Mouse (Mus musculus): Measurements from ENCODE around the gene Gcnt4.
"Not testable (repeated sequence)": the region's sequence is repeated elsewhere in the genome, so short reads cannot be mapped to it uniquely, and the experiment has no call there.

Gcnt4 gene

DNA sequence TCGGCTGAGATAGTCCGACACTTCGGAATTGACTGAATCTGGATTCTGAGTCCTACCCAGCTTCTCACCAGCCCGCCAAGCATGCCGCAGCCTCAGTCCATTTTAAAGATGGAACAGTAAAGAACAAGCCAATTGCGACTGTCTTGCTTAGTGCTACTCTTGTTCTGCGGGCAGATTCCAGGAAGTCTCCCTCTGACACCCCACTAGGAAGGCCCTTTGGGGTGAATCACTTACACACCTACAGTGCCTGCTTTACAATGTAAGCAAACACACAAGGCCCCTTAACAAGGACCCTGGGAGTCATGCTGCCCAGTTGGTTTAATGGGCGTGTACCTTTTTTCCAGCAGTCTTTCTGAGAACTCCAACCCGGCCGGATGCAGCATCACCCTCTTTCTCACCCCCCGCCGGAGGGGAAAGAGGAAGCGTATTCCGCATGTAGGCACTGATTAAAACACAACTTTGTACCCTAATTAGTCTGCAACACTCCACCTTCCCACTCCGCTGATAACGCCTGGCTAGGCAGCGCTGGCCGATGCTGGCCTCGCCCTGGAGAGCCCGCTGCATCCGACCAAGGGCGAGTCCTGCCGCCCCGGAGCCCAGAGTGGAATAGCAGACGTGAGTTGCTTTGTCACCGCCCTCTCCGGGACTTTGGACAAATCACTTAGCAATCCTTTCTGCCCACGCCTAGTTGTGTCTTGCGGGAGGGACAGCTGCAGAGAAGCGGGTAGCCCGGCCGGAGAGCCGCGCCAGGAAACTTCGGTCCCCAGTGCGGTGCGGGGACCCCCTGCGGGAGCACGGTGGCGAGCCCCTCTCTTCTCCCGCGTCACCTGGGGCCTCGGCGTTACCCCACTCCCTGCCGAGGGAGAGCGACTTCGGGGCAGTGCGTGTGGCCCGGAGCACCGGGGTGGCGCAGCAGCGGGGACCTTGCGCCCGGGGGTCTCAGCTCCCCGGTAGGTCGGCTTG is at the start of gene Gcnt4:
Gcnt4 (plus strand) TSS at position 691 of the 963 bp plus-strand sequence.
- DNase-seq (ENCODE audit: low spot score in 2 of 2): peak; percentile 4 to 32

GRCm38 (mm10) chr13:96878220-96879057 is 46.0 kb upstream of the Gcnt4 start:
- DNase-seq (ENCODE audit: low spot score in 2 of 2): no peak

- DNase-seq (ENCODE audit: low spot score in 2 of 2): no peak
These were observed 40.0 kb upstream of the Gcnt4 start for GRCm38 (mm10) chr13:96884534-96884933.

DNA sequence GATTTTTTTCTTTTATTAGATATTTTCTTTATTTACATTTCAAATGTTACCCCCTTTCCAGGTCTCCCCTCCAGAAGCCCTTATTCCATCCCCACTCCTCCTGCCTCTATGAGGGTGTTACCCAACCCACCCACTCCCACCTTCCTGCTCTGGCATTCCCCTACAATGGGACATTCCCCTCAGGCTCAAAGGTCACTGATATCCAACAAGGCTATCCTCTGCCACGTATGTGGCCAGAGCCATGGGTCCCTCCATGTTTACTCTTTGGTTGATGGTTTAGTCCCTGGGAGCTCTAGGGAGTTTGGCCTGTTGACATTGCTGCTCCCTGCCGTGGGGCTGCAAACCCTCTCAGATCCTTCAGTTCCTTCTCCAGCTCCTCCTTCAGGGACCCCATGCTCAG is 34.5 kb upstream of the Gcnt4 start:
- DNase-seq (ENCODE audit: low spot score in 2 of 2): no peak

- DNase-seq (ENCODE audit: low spot score in 2 of 2): no peak
These were observed 29.3 kb upstream of the Gcnt4 start for GRCm38 (mm10) chr13:96895144-96895543.

GRCm38 (mm10) chr13:96906717-96907116 is 17.8 kb upstream of the Gcnt4 start:
- DNase-seq (ENCODE audit: low spot score in 2 of 2): no peak

DNA sequence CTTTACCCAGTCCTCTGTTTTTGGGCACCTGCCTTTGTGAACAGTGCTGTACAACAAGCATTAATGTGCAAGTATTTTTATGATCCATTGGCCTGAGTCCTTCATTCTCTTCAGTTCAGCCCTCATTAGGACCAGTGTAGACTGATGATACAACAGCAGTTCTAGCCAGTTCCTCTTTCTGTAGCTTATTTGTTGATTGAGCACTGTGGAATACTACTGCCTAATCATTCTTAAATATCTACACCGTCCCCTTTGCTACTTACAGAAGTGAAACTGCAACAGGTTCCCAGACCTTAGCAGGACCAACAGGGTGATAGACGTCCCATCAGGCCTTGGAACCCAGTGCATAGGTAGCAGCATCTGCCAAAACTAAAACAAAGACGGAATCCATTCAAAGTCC is 13.3 kb upstream of the Gcnt4 start:
- DNase-seq (ENCODE audit: low spot score in 2 of 2): no peak

DNA sequence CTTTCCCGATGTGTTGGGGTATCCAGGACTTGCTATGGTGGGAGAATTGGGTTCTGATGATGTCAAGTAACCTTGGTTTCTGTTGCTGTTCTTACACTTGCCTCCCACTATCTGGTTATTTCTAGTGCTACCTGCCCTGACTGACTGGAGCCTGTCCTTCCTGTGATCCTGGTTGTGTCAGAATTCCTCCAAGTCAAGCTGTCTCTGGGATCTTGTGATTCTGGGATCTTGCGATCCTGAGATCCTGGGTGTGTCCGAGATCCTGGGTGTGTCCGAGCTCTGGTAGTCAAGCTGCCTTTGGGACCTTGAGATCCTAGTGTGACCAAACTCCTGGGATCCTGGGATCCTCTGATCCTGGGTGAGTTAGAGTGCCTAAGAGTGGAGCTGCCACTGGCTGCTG is 1.4 kb upstream of the Gcnt4 start:
- not testable (repeated sequence) for DNase-seq (ENCODE audit: low spot score in 2 of 2)

- DNase-seq (ENCODE audit: low spot score in 2 of 2): peak in 1 of 2 experiments; percentile 22
These were observed 676 bp downstream of the Gcnt4 start for GRCm38 (mm10) chr13:96924985-96925745.

DNA sequence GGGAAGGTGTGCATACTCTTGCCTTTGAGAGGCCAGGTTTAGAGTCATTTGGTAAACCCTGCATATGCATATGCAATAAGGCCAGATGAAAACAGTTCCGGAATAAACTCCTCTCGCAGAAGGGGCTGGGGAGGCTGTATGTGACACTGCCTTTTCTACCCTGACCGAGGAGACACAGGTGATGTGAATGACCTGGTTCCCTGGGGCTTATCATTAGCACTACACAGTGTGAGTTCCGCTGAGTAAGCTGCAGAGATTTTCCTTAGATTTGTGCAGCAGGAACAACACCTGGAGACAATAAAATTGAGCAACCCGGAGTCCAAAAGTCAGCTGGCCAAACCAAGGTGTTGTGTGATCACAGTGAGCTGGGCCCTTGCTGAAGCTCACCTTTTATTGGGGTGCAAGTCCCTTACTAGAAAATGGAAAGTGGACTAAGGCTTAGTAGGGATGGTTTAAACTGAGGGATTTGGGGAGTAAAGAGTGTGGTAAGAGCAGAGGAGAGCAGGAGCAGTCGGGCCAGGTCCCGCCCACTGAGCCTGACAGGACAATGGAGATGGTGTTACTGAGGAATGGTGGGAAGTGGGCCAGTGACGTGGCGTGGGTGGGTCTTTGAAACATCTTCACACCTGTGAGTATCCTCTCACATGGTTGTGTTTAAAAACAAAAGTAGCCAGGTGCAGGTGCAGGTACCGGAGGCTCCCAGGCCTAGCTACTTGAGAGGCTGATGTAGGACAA is 1.7 kb downstream of the Gcnt4 start:
- no peak for DNase-seq (ENCODE audit: low spot score in 2 of 2)

DNA sequence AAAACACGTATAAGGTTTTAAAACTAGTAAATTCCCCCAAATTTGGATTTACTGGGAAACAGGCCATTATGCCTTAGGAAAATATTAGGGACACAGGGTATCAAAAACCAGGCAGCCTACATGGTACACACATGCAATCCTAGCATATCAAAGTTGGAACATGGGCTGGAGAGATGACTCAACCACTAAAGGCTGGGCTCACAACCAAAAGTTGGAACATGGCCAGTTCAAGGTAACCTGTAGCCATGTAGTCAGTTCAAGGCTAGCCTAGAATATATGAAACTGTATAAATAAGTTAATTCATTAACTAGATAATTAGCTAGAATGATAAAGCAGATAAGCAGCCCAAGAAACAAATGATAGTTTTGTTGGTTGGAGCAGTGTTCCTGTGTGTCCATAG is 3.3 kb downstream of the Gcnt4 start:
- DNase-seq (ENCODE audit: low spot score in 2 of 2): no peak

DNA sequence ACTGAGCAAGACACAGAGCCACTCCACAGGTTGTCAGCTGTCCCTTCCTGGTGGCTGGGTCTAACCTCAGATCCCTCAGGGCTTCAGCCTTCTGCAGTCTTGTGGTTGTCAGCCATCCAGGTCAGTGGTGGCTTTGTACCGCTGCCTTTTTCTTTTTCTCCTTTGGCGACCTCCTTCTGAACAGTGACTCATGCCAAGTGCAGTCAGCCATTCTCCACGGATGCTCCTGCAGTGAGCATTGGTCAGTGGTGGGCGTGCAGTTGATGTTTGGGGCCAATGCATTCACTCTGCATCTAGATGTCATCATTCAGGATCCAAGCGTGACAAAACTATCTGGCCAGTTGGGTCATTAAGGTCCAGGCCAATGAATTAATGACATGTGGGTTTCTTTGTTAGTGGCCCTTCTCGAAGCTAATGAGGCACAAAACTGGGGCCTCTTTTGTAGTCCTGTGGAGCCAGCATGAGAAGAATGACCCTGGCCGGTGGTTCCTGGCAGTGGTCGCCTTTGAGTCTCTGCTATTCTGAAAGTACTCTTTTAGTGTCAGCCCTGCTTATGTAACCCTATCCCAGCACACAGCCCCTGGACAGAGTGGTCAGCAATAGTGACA is 4.0 kb downstream of the Gcnt4 start:
- no peak for DNase-seq (ENCODE audit: low spot score in 2 of 2)

GRCm38 (mm10) chr13:96932745-96933144 is 8.3 kb downstream of the Gcnt4 start:
- DNase-seq (ENCODE audit: low spot score in 2 of 2): no peak

- no peak for DNase-seq (ENCODE audit: low spot score in 2 of 2)
These were observed 8.9 kb downstream of the Gcnt4 start for GRCm38 (mm10) chr13:96933367-96933766.

DNA sequence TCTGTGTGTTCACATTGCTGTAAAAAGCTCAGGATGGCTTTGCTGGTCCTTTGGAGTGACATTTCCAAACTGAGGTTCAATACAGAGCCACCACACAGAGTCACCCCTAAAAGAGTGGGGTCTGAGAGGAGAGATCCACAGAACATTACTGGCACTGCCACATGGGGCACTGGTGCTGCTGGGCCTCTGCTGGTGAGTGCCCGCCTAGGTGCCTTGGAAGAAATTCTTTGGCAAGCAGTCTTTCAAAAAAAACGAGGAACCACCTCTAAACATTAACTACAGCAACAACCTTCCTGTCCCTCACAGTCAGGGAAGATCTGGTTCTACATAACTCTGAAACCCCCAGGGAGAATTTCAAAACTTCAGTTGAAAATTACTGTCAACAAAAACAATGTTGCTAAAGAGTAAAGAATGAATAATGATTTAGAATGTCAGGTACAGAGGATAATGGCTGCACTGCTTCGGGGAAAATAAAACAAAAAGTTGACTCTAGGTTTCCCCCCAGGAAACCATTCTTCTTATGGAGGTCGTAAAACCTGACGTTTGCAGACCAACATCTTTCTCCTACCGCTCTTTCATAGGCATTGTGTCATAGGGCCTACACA is 11.8 kb downstream of the Gcnt4 start:
- DNase-seq (ENCODE audit: low spot score in 2 of 2): no peak

DNA sequence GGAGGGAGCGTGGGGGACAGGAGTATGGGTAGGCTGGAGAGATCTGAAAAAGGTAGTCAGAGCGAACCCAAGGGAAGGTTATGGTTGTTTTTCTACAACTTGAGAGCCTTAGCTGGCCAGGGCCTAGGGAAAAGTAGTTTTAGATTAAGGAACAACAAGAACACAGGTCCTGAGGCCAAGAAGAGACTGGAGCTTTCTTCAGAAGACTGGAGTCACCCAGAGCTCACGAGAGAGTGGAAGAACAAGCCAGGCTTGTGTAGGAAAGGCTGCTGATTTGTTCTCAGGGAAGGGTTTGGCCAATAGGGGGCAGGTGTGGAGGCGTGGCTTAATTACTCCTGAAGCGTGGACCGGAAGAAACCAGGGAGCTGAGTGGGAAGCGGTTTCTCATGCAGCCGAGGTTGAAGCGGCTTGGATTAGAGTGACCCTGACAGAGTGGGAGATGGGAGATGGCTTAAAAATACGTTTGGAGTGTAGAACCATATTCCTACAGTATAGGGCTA is 12.6 kb downstream of the Gcnt4 start:
- DNase-seq (ENCODE audit: low spot score in 2 of 2): no peak

DNA sequence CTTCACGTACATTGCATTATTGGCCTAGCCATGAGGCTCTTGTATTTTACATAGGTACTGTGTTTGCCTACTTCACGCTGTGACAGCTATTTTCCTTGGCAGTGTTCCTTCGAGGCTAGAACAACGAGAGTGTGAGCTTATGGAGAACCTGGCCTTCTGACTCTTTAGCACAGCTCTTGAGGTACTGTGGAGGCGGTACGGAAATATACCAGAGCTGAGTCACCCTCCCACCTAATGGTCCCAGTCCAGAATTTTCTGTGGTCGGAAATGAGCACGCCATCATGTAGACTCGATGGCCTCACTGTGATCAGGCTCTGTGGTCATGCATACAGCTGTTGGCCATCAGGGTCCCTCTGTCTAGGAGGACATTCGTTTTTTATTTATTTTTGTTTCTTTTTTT is 15.2 kb downstream of the Gcnt4 start:
- DNase-seq (ENCODE audit: low spot score in 2 of 2): no peak

DNA sequence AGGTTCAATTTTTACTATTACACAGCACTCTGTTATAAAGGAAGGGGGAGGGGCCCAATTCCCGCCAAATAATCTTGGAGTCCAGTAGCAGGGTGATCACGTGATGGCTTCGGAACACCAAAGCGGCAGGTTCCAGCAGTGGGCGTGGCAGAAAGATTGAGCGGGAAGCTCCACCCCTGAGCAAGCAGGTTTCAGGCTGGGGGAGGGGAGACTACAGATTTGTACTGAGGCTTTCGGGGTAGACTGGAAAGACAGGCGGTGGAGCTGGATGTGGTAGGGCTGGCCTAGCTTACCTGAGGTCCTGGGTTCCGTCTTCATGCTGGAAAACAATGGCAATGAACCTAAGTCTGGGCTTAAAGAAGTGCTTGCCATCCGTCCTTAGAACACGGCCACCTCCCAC is 17.0 kb downstream of the Gcnt4 start:
- not testable (repeated sequence) for DNase-seq (ENCODE audit: low spot score in 2 of 2)

DNA sequence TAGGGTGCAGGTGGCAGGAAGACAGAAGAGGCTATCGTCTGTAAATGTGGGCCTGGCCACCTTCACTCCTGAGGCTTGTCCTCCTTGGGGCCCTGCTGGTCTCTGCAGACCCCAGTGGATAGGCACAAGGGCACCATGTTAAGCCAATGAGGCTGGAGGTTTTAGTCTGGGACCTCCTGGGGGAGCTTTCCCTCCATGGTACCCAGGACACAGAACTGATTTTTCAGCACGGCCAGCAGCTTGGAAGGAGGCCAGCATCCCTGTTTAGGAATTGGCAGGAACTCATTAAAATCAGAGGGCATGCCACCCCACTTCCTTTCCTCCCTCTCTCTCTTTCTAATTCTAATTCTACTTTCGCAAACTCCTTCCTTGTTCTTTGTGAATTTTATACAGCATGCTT is 19.1 kb downstream of the Gcnt4 start:
- no peak for DNase-seq (ENCODE audit: low spot score in 2 of 2)

DNA sequence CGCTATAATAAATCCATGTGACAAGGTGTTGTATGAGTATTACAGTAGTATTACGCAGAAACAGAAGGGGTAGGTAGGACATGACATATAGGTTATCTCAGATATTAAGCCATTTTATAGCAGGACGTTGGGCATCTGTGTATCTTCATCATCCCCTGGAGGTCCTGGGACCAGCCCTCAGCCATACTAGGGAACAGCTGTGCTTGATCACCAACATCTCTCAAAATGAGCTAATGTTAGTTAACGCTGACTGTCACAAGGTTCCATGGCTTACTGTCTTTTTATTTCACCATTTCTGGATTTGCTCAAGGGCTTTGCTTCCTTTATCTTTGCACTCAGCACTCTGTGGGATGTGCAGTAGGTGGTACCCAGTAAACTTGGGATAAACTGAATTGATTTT is 21.3 kb downstream of the Gcnt4 start:
- no peak for DNase-seq (ENCODE audit: low spot score in 2 of 2)
